Mouse (Mus musculus): ENCODE data around the gene Hoxd8.

Gene Hoxd8

DNA sequence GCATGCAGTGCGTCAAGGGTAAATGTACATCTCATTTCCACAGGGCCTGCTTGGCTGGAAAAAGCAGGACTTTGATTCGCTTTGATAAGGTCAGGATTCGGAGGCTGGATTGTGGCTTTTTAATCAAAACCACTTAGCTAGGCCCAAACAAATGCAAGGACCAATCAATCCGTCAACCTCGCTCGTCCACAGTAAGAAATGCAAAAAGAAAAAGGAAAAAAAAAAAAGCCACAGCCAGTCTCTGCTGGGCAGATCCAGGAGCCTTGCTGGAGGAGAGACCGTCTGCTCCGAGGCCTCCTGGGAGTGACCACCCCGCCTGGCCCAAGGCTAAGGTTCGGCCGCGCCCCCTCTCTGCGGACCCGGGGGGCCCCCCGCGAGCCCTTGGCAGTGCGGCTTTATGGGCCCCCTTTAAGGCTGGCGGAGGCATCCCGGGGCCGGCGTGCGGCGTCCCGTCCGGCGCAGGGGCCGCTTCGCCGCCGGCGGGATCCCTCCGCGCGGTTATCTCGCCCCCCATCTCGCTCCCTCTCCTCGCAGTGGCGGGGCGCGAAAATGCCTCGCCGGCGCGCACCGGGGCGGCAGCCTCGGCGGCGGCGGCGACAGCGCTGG lies at the start of gene Hoxd8:
Gene Hoxd8, plus strand, starts transcription at position 223 of the 606 bp plus-strand sequence.
- no peak for DNase-seq (ENCODE audit: low spot score in 2 of 2)

GRCm38 (mm10) chr2:74654743-74655419 lies 49.5 kb upstream of the Hoxd8 start:
- DNase-seq (ENCODE audit: low spot score in 2 of 2): no peak

DNA sequence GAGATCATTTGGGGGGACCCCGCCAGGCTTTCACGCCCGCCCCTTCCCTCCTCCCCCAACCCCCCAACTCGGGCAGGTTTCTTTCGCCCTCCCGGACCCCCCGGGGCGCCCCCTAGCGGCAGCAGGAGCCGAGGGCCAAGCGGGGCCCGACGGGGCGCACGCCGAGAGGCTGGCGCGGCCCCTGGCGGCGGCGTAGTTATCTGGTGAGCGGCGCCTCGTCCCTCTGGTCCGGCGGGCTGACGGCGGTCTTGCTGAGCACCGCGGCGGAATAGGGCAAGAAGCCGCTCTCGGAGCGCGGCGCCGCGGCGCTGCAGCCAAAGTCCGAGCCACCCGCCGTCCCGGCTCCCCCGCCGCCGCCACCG lies 49.0 kb upstream of the Hoxd8 start:
- no peak for DNase-seq (ENCODE audit: low spot score in 2 of 2)

GRCm38 (mm10) chr2:74655821-74656631 lies 48.4 kb upstream of the Hoxd8 start:
- DNase-seq (ENCODE audit: low spot score in 2 of 2): no peak

GRCm38 (mm10) chr2:74656632-74657021 lies 47.8 kb upstream of the Hoxd8 start:
- DNase-seq (ENCODE audit: low spot score in 2 of 2): no peak

DNA sequence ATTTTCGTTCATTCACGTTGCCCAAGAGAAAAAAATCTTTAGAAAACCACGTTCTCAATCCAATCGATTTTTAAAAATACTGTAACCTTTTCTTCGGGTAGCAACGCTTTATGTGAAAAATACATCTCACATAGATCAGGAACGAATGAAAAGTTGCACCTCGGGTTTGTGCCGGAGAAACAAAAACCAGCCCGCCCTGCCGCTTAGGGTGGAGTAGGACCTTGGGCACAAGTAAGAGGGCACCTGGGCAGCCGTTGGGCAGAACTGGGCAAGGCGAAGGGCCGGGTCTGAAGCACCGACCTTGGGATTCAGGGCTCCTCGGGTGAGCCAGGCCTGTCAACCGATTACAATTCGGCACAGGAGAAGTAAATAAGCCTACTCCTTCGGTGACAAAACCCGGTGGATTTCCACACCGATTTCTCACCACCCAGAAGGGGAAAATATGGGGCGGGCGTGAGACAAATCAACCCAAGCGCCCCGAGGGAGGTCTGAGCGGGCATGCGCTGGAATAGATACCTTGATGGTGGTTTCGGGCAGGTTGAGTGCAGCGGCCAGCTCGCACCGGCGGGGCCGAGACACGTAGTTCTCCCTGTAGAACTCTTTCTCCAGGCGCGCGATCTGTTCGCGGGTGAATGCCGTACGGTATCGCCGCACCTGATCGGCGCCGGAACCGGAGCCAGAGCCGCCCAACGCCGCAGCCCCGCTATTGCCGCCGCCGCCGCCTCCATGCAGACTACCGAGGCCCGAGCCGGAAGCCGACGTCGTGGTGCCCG lies 47.0 kb upstream of the Hoxd8 start:
- no peak for DNase-seq (ENCODE audit: low spot score in 2 of 2)

DNA sequence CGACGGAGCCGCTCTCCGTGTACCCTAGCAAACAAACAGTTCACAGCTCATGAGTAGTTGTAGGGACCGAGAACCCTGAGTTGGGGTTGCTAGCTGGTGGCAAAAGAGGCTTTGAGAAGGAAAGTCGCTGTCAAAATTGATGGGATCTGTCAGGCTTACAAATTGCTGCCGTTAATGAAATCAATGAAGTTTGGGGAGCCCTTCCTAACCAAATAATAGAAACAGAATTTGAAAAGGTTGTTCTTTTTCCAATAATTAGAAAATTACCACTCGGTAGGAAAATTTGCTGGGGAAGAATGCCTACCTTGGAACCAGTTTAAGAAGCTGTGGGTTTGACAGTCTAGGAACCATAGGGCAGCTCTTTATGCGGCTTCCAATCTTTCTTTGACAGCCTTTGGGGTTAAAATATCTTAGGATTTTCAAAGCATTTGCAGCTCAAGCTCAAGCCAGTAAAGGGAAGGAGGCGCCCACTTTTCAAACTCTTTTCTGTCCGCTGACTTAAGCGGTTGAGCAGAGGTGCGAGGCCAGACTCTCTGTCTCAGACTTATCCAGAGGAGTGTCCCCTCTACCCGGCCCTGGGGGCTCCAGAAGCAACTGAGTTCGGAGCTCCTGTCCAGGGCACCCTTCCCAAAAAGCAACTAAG lies 46.3 kb upstream of the Hoxd8 start:
- no peak for DNase-seq (ENCODE audit: low spot score in 2 of 2)

DNA sequence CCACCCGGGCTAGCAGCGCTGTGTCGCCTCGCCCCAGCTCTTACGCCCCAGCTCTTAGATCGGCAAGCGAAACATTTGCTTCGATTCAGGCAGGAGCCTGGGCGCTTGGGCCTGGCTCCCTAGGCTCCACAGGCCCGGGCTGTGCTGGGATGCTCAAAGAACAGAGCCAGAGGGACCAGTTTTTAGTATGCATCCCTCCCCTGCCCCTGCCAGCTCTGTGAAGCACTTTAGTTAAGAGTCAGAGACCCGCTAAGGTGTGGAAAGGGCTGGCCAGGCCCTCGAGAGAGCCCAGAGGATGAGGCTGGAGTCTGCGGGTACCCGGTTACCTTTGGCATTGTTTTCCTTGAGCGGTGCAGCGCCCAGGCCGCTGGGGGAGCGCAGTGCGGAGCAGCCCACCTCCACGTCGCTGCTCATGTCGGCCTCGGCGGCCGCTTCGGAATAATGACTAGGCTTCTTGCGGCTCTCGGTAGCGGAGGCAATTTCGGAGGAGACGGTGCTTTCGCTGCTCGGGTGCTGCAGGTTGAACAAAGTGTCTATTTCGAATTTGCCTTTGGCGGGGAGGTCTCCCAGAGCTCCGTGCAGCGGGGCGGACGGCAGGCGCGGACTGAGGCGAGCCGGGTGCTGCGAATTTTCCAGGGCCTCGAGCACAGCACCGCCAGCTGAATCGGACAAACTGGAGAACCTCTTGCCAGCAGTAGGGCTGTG lies 45.6 kb upstream of the Hoxd8 start:
- DNase-seq (ENCODE audit: low spot score in 2 of 2): no peak

DNA sequence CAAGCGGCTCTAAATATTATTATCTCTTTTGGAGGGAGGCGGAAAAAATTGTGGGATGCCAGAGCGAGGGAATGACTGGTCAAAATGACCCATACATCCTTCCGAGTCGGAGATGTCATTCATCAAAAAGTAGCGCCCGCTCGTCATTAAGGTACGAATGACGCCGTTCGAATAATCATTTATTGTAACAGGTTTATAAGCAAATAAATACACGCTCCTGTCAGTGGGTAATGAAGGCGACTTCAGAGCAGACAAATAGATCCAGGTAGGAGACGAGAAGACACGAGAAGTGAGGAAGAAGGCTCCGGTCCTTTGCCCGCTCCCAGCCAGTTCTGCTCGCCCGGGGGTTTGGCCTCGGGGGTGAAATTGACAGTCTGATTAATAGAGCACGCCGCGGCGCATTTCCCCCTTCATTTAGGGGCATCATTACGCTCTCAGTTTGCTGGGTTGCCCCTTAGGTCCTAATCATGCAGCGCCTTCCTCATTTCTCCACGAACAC lies 44.9 kb upstream of the Hoxd8 start, which contains the start of gene Evx2:
Gene Evx2, minus strand, starts transcription at position 51 of the 499 bp plus-strand sequence.
- DNase-seq (ENCODE audit: low spot score in 2 of 2): no peak

DNA sequence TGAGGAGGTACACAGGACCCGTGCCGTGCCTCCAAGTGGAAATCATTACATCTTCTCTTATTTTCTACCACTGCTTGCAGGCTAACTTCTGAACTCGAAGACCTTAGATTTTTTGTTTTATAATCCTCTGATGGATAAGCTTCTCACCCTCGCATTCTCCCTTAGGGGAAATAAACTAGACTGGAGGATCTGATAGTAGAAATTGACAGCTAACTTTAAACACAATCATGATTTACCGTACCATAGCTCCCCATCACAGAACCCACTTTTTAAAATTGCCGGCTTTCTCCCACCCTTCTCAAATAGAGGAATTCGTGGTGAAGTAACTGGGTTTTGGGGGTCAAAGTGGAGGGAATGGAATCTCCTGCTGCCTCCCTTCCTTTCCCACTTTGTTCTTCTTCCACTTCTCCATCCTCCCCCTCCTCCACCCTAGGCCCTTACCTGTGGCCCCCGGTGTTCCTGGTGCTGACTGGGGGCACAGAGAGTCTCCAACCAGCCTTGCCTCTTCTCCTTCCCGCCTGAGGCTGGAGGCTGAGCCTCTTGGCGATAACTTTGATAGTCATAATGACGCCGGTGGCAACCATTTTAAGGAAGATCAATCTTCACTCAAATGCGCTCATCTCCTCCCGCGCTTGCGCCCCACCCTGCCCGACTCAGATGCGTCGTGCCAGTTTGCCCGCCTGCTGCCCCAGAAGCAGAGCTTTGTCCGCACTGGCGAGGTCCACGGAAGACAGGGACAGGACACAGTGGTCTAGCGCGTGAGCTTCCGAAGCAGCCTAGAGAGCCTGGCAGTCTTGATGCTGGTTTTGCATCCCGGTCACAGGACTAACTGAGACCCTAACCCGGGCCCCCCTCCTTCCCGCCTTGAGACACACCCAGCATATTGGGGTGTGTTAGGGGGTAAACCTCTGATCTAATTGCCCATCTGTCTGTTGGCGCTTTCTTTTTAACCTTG lies 43.7 kb upstream of the Hoxd8 start:
- DNase-seq (ENCODE audit: low spot score in 2 of 2): no peak

DNA sequence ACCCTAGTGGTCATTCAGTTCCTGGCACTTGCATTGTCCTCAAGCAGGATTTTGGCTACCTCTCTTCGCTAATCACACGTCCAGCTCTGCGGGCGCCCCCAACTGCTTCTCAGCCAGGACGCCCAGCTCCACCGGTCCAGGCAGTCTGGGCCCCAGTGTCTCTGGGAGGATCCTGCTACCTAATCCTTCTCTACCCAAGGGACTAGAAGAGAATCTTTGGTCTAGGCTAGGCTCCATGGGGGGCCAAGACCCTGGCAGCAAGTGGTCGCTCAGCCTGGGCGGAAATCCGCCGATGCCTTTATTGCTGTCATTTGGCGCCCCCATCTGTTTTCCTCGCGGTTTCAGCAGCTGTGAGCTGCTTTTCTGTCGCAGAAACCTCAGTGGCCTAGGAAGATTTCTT lies 42.7 kb upstream of the Hoxd8 start:
- no peak for DNase-seq (ENCODE audit: low spot score in 2 of 2)

DNA sequence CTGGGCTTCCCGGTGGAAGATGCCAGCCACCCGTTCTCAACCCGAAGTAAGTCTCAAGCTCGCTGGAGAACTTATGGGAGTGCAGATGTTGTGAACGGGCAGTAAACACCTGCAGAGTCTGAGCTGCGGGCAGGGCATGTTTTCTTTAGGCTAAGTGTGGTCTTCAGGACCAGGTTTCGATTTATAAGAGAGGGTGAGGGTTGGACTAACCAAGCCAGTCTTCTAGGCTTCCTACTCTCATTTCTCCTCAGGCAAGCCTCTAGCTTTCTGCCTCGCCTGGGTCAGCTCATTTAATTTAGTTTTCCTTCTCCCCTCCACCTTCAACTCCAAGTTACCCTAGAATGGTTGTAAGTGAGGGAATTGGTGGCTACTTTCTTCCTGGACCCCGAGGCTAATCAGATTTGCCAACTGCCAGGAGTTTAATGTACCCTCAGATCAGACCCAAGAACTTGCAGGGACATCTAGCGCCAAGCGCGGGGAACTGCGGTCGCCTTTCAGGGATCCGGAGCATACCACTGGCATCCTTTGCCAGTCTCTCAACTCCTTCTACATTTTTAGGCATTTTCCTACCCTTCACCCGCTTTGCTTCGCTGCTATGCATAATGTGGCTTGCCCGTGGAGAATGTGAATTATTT lies 41.0 kb upstream of the Hoxd8 start:
- peak; percentile 53 to 55 for DNase-seq (ENCODE audit: low spot score in 2 of 2)

- DNase-seq (ENCODE audit: low spot score in 2 of 2): no peak
Observed at GRCm38 (mm10) chr2:74666411-74666810, 38.0 kb upstream of the Hoxd8 start.

DNA sequence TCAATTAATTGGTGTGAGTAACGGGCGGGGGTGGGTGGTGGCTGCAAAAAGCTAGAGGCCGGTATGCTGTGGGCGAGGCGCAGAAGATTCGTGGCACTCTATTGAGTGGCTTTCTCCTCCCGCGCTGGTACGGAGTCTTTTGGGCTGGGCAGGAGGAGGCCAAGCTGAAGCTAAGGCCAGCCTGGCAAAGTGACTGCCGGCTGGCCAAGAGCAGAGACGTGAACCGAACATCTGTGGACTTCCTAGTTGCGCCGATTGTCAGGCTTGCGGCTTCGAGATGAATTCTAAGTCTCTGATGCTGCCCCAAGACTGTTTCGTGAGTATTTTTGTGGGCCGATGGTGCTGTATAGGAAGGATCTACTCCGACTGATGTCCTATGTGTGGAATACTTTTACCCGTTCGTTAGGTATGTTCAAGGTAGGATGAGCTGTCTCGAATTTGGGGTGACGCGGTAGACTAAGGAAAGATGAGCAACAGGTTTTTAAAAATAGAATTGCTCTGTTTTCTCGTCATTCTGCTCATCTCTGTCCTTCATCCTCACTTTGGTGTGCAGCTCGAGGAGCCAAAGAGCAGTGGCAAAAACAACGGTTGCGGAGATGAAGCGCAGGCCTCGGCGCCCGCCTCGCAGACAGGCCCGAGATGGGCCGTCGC lies 37.1 kb upstream of the Hoxd8 start:
- no peak for DNase-seq (ENCODE audit: low spot score in 2 of 2)

- no peak for DNase-seq (ENCODE audit: low spot score in 2 of 2)
Observed at GRCm38 (mm10) chr2:74667842-74668357, 36.5 kb upstream of the Hoxd8 start, which contains the start of gene Hoxd13. Gene Hoxd13 (plus strand): TSS chr2:74668310.

GRCm38 (mm10) chr2:74668370-74669229 lies 35.8 kb upstream of the Hoxd8 start:
- no peak for DNase-seq (ENCODE audit: low spot score in 2 of 2)

GRCm38 (mm10) chr2:74669230-74669578 lies 35.2 kb upstream of the Hoxd8 start:
- no peak for DNase-seq (ENCODE audit: low spot score in 2 of 2)
